ENCODE assay signal across 12 mouse cellular contexts in the genomic region with DNA sequence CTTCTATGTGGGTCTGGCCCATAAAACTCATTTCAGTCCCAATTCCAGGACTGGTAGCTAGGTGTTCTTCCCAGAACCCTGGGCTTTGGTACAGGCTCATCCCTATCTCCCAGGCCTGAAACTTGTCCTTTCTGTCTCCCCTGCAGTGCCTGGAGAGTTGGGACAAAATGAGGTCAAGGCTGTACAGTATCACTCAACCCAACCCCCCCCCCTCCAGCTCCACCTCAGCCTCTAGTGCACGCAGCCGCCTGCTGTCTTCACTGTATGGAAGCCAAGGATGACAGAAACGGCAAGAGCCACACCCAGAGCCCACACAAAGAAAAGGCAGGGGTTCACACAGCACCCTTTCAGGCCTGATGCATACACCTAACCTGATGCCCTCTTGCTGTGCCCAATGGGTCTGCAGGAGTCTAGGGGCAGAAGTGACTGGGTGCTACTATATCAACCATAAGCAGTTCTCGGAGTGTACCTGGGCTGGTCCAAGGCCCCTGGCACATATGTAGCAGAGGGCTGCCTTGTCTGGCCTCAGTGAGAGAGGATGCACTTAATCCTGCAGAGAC. TPM values are rescaled to one million over a fixed set of nuclear protein-coding genes. Genes with fewer than 3 reads are reported as not detected.
A peak's percentile ranks its signal among the peaks of the same experiment; 100 is the strongest.
DNase-seq lines count a peak whose midpoint lies in the region; ATAC-seq and TF ChIP-seq lines count a peak whose summit lies in the region.
"Had no signal": no experiment of that assay in that cellular context is flagged by ENCODE, and none has a peak within 500 bp of the region (broad histone marks: within the 10 kb centered on the region; RNA-seq: fewer than 3 reads in every experiment).

No protein-coding gene starts in this region.

- no peaks in the 10 kb centered on the region for H3K9me3 ChIP-seq in liver, embryonic 11.5 days (ENCODE audit: control insufficient read depth, low read length)
- no peaks in the 10 kb centered on the region for H3K9me3 ChIP-seq in embryonic facial prominence, embryonic 11.5 days (replicated peaks; ENCODE audit: control insufficient read depth, low read length)
- H3K9me3 ChIP-seq in midbrain, postnatal 0 days (ENCODE audit: low read length), result no peaks in the 10 kb centered on the region

- peaks cover 16% of the 10 kb centered on the region for H3K4me1 ChIP-seq in liver, embryonic 11.5 days (replicated peaks; ENCODE audit: control insufficient read depth, insufficient read depth, low read length)
- no peaks in the 10 kb centered on the region; the same call in 1 of the 2 replicates for H3K4me1 ChIP-seq in embryonic facial prominence, embryonic 11.5 days (ENCODE audit: control insufficient read depth, insufficient read depth, low read length)
- H3K4me1 ChIP-seq in midbrain, postnatal 0 days (ENCODE audit: insufficient read depth, low read length), result peaks cover 5% of the 10 kb centered on the region; the same call in 1 of the 2 replicates

- WGBS in liver, embryonic 11.5 days, result 69% methylated on average over 4 of the region's 4 CpGs
- WGBS in embryonic facial prominence, embryonic 11.5 days, result 76% methylated on average over 4 of the region's 4 CpGs
- WGBS in midbrain, postnatal 0 days, result 77% methylated on average over 4 of the region's 4 CpGs

- no peak overlapping the region for H3K9ac ChIP-seq in liver, embryonic 11.5 days (ENCODE audit: low read depth, low read length)
- H3K9ac ChIP-seq in embryonic facial prominence, embryonic 11.5 days (replicated peaks; ENCODE audit: low read length), result no peak overlapping the region
- no peak overlapping the region for H3K9ac ChIP-seq in midbrain, postnatal 0 days (replicated peaks; ENCODE audit: low read length, poor library complexity, severe bottlenecking)

- peak overlapping the region; percentile 16; the same call in 1 of the 2 replicates for H3K27ac ChIP-seq in liver, embryonic 11.5 days (ENCODE audit: low read depth, low read length)
- H3K27ac ChIP-seq in embryonic facial prominence, embryonic 11.5 days (replicated peaks; ENCODE audit: low read depth, low read length), result no peak overlapping the region
- H3K27ac ChIP-seq in midbrain, postnatal 0 days (ENCODE audit: low read depth, low read length), result peak overlapping the region; percentile 18; the same call in 1 of the 2 replicates

- H3K4me3 ChIP-seq in liver, embryonic 11.5 days (ENCODE audit: low read depth, low read length), result no peak overlapping the region
- H3K4me3 ChIP-seq in embryonic facial prominence, embryonic 11.5 days (ENCODE audit: low read depth, low read length), result no peak overlapping the region
- no peak overlapping the region for H3K4me3 ChIP-seq in midbrain, postnatal 0 days (ENCODE audit: low read depth, low read length)

- H3K36me3 ChIP-seq in liver, embryonic 11.5 days (ENCODE audit: control insufficient read depth, insufficient read depth, low read length), result no peaks in the 10 kb centered on the region
- no peaks in the 10 kb centered on the region for H3K36me3 ChIP-seq in embryonic facial prominence, embryonic 11.5 days (replicated peaks; ENCODE audit: control insufficient read depth, insufficient read depth, low read depth, low read length)
- no peaks in the 10 kb centered on the region for H3K36me3 ChIP-seq in midbrain, postnatal 0 days (ENCODE audit: insufficient read depth, low read length)

- ATAC-seq in frontal cortex, adult (ENCODE audit: low TSS enrichment), result peak; percentile 44; the same call in 1 of the 2 replicates
- ATAC-seq in liver, embryonic 11.5 days (replicated peaks; ENCODE audit: low FRiP score), result no peak
- ATAC-seq in embryonic facial prominence, embryonic 11.5 days (replicated peaks; ENCODE audit: insufficient number of reproducible peaks, low FRiP score, low TSS enrichment, low read depth), result 0 out of 2 replicates have a peak, but pooled peaks have one; percentile 41
- ATAC-seq in midbrain, postnatal 0 days (ENCODE audit: low FRiP score), result no peak

- H3K4me2 ChIP-seq in liver, embryonic 11.5 days, result no peak overlapping the region
- H3K4me2 ChIP-seq in embryonic facial prominence, embryonic 11.5 days (ENCODE audit: low read depth, low read length), result no peak overlapping the region
- no peak overlapping the region for H3K4me2 ChIP-seq in midbrain, postnatal 0 days (ENCODE audit: low read depth, low read length, poor library complexity, severe bottlenecking)

- DNase-seq in frontal cortex, postnatal 25 days (ENCODE audit: low spot score in 2 of 2), result no peak
- no peak for DNase-seq in liver, embryonic 11.5 days (ENCODE audit: low spot score)
- DNase-seq in liver (no peak), MN1 (ENCODE audit: low spot score) (no peak)
- DNase-seq in embryonic facial prominence, embryonic 11.5 days (ENCODE audit: low spot score), result no peak
- DNase-seq in midbrain, postnatal 0 days (ENCODE audit: low spot score), result no peak
- DNase-seq in right cerebral cortex, postnatal 14 days, result no peak

- H3K27me3 ChIP-seq in liver, embryonic 11.5 days (replicated peaks; ENCODE audit: control insufficient read depth, insufficient read depth, low read length), result no peaks in the 10 kb centered on the region
- H3K27me3 ChIP-seq in embryonic facial prominence, embryonic 11.5 days (ENCODE audit: control insufficient read depth, insufficient read depth, low read length), result no peaks in the 10 kb centered on the region
- H3K27me3 ChIP-seq in midbrain, postnatal 0 days (ENCODE audit: insufficient read depth, low read length), result no peaks in the 10 kb centered on the region
- H3K27me3 ChIP-seq: CH12.LX had no signal

- TF ChIP-seq CTCF in midbrain, postnatal 0 days (IDR thresholded peaks at IDR 0.05), result no peak

RNA-seq across cellular contexts. Expression of a gene that starts 20.5 kb away (rescaled TPM):
- 1.1 and 1.6 TPM in 2 replicates for polyA plus RNA-seq in liver, embryonic 11.5 days (2014; fragmentation: Nextera tagmentation; extraction: Ambion mirVana)
- 1.9 and 2.9 TPM in 2 replicates for polyA plus RNA-seq in embryonic facial prominence, embryonic 11.5 days (2014; fragmentation: Nextera tagmentation; extraction: Ambion mirVana)
- 4.8 and 6.1 TPM in 2 replicates for total RNA-seq in midbrain, postnatal 0 days (2014; rRNA removed)
- 1.5 and 1.7 TPM in 2 replicates for polyA plus RNA-seq in midbrain, postnatal 0 days (2015; fragmentation: Nextera tagmentation; extraction: Ambion mirVana)

RNA-seq across cellular contexts. Expression of a gene that starts 28.6 kb away (rescaled TPM):
- polyA plus RNA-seq in liver, embryonic 11.5 days (2014; fragmentation: Nextera tagmentation; extraction: Ambion mirVana), result not detected in 2 replicates
- not detected in 2 replicates for polyA plus RNA-seq in embryonic facial prominence, embryonic 11.5 days (2014; fragmentation: Nextera tagmentation; extraction: Ambion mirVana)
- total RNA-seq in midbrain, postnatal 0 days (2014; rRNA removed), result 1.4 and 1.9 TPM in 2 replicates
- 1.2 and 1.5 TPM in 2 replicates for polyA plus RNA-seq in midbrain, postnatal 0 days (2015; fragmentation: Nextera tagmentation; extraction: Ambion mirVana)
- total RNA-seq: adrenal gland, adult 18-20 months; CH12.LX; hematopoietic stem cell, adult 5-6 weeks had no signal
- polyA plus RNA-seq: neural tube, embryonic 11.5 days had no signal

RNA-seq across cellular contexts. Expression of a gene that starts 38.5 kb away (rescaled TPM):
- 0.15 TPM in 1 of 2 replicates, not detected in the other for polyA plus RNA-seq in liver, embryonic 11.5 days (2014; fragmentation: Nextera tagmentation; extraction: Ambion mirVana)
- 0.25 TPM in 2 replicates for polyA plus RNA-seq in embryonic facial prominence, embryonic 11.5 days (2014; fragmentation: Nextera tagmentation; extraction: Ambion mirVana)
- 0.61 TPM in 1 of 2 replicates, not detected in the other for total RNA-seq in midbrain, postnatal 0 days (2014; rRNA removed)
- 4.3 and 4.9 TPM in 2 replicates for polyA plus RNA-seq in midbrain, postnatal 0 days (2015; fragmentation: Nextera tagmentation; extraction: Ambion mirVana)
- total RNA-seq: CH12.LX; hematopoietic stem cell, adult 5-6 weeks had no signal
- polyA plus RNA-seq: neural tube, embryonic 11.5 days had no signal

Comparison
In these comparisons a context has a peak if more than half of its experiments do, and no peak if none do; other contexts are left out.
1. ATAC-seq: peak in frontal cortex, adult (single experiment) and embryonic facial prominence, embryonic 11.5 days (single experiment); none in liver, embryonic 11.5 days (single experiment) and midbrain, postnatal 0 days (single experiment).